Mouse (Mus musculus) stomach, embryonic 16.5 days (tissue): ENCODE data around the gene Nup62cl. TPM values are rescaled to one million over a fixed set of nuclear protein-coding genes. Genes with fewer than 3 reads are reported as not detected.

Experiments used
- ATAC-seq: fragments of 200-750 bp; cut with Nextera tagmentation; 2 replicates; pipeline ENCODE4 v1.8.0; 2017; ENCODE audit warnings: moderate number of reproducible peaks, moderate TSS enrichment; ENCODE audit not compliant: insufficient read depth, low FRiP score
- H3K27ac ChIP-seq: fragments of 300-500 bp; sonication (generic); 2 replicates; pipeline ENCODE4 v1.5.1; 2014; ENCODE audit warnings: low read length
- H3K27me3 ChIP-seq: fragments of 300-500 bp; sonication (generic); 2 replicates; pipeline ENCODE4 v1.6.1; 2014; ENCODE audit warnings: low read length, control low read depth, mixed read lengths; ENCODE audit not compliant: control insufficient read depth, insufficient read depth
- H3K36me3 ChIP-seq: fragments of 300-500 bp; sonication (generic); 2 replicates; pipeline ENCODE4 v1.6.1; 2014; ENCODE audit warnings: low read length; ENCODE audit not compliant: control insufficient read depth, insufficient read depth
- H3K4me1 ChIP-seq: fragments of 300-500 bp; sonication (generic); 2 replicates; pipeline ENCODE4 v1.6.1; 2014; ENCODE audit warnings: low read length, control low read depth, mixed read lengths; ENCODE audit not compliant: control insufficient read depth, insufficient read depth
- H3K4me2 ChIP-seq: fragments of 300-500 bp; sonication (generic); 2 replicates; pipeline ENCODE4 v1.6.1; 2014; ENCODE audit warnings: low read depth, low read length, mixed read lengths
- H3K4me3 ChIP-seq: fragments of 300-500 bp; sonication (generic); replicated peaks from 2 replicates; pipeline ENCODE4 v1.5.1; 2014; ENCODE audit warnings: mild to moderate bottlenecking, low read length
- H3K9ac ChIP-seq: fragments of 300-500 bp; sonication (generic); 2 replicates; pipeline ENCODE4 v1.6.1; 2014; ENCODE audit warnings: low read length
- H3K9me3 ChIP-seq: fragments of 300-500 bp; sonication (generic); replicated peaks from 2 replicates; pipeline ENCODE4 v1.6.1; 2016; ENCODE audit warnings: low read length, control low read depth; ENCODE audit not compliant: control insufficient read depth
- WGBS: fragments of 180-500 bp; shearing (Covaris S2); extraction: QIAGEN DNeasy Blood & Tissue Kit; methylation state at CpG from one replicate; pipeline ENCODE4 v1.1.7; 2014; 5-methylcytosine and 5-hydroxymethylcytosine counted together
- polyA plus RNA-seq: library from polyadenylated mRNA; unstranded; fragments of >200 nt; fragmentation: Nextera tagmentation; extraction: Ambion mirVana; gene quantifications from 2 replicates; pipeline ENCODE4 v1.2.1, GENCODE M21; 2015

Nup62cl gene
- 6.0 and 7.3 TPM in 2 replicates for polyA plus RNA-seq

DNA sequence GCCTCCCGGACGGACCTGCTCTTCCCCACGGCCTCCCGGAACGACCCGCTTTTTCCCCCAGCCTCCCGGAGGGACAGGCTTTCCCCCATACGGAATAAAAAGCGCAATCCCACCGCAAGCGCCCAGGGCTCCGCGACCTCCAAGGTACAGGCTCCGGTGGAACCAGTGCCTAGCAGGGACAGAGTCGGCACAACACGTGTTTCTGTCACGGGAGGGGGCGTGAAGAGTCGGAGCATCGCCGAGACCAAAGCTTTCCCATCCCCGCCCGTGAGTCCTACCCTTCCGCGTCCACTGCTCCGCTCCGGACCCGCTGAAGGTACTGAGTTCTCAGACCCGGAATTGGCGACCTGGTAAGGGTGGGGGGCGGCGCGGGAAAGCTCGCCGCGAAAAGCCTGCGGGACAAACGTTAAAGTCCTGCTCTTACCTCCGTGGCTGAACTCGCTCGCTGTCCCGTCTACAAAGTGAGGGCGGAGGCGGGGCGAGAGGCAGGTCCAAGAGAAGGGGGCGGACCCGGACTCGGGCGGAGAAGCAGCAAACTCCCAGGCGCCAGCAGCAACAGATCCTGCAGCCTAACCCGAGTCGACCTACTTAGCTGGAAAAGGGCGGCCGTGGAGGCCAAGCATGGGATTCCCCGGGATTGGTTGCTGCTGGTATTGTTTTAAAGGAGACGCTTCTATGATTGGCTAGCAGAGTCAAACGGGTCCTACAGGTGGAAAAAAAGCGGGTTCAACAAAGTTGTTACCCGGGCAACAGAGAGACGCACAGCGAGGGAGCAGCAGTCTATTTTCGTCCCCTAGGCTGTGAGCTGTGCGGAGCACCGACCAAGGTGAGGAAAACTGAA lies at the start of gene Nup62cl, which contains the start of gene Pih1h3b:
Gene Nup62cl, minus strand, starts transcription at position 578 of the 841 bp plus-strand sequence.
Gene Pih1h3b, plus strand, starts transcription at position 745 of the 841 bp plus-strand sequence.
- Histone ChIP-seq H3K27ac (no peak within 1 kb of the TSS), H3K36me3 (no peaks in the 10 kb centered on the region), H3K9me3 (peaks cover 10% of the 10 kb centered on the region), H3K4me2 (peak within 1 kb of the TSS; percentile 52), H3K27me3 (peaks cover 16% of the 10 kb centered on the region), H3K9ac (peak within 1 kb of the TSS; percentile 21; the same call in 1 of the 2 replicates), H3K4me1 (0 out of 2 replicates have a peak, but pooled peaks cover 3% of the 10 kb centered on the region), H3K4me3 (peak within 1 kb of the TSS; percentile 43)
- 20% methylated on average over 64 of the region's 64 CpGs for WGBS
- ATAC-seq, result peak; percentile 73

DNA sequence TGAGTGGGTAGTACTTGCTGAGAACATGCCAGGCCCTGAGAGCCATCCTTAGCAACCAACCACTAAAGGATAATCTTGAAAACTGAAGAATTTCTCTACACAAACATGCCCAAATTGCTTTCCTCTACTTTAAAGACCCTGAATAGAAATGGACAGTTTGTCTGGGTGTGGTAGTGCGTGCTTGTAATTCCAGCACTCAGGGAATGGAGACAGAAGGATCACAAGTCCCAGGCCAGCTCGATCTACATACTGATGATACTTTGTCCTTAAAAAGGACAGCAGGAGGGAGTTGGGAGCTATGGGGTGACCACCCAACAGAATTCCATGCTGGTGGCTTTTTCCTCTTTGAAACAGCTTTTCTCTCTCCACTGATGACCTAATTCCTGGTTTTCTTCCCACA lies 31.6 kb upstream of the Nup62cl start:
- no peaks in the 10 kb centered on the region for H3K27me3 ChIP-seq
- H3K27ac ChIP-seq, result no peak overlapping the region
- no peaks in the 10 kb centered on the region for H3K4me1 ChIP-seq
- no peak for ATAC-seq
- H3K36me3 ChIP-seq, result no peaks in the 10 kb centered on the region
- no peak overlapping the region for H3K4me3 ChIP-seq
- no peak overlapping the region for H3K9ac ChIP-seq
- no peak overlapping the region for H3K4me2 ChIP-seq
- 75% methylated on average over 2 of the region's 2 CpGs for WGBS
- H3K9me3 ChIP-seq, result no peaks in the 10 kb centered on the region

DNA sequence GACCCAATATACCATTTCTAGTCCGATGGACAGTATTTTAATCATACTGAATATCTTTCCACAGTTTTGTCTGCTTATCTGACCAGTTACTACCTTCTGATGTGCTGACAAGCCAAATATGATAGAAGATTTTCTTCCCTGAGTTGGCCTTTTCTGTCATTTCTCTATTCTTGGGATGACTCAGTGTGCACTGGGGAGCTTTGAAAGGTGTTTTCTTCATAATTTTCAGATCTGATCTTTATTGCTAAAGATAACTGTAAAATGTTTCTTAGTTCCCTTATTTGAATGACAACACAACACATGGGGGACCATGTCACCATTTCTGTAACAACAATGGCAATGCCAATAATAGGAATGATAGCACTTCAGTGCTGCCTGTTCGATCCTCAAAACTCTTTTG lies 20.0 kb upstream of the Nup62cl start:
- Histone ChIP-seq H3K4me1 (no peaks in the 10 kb centered on the region), H3K4me2 (no peak overlapping the region), H3K36me3 (no peaks in the 10 kb centered on the region), H3K9ac (no peak overlapping the region), H3K27ac (no peak overlapping the region), H3K27me3 (no peaks in the 10 kb centered on the region), H3K4me3 (no peak overlapping the region), H3K9me3 (no peaks in the 10 kb centered on the region)
- WGBS, result 90% methylated on average over 2 of the region's 2 CpGs
- ATAC-seq, result no peak

DNA sequence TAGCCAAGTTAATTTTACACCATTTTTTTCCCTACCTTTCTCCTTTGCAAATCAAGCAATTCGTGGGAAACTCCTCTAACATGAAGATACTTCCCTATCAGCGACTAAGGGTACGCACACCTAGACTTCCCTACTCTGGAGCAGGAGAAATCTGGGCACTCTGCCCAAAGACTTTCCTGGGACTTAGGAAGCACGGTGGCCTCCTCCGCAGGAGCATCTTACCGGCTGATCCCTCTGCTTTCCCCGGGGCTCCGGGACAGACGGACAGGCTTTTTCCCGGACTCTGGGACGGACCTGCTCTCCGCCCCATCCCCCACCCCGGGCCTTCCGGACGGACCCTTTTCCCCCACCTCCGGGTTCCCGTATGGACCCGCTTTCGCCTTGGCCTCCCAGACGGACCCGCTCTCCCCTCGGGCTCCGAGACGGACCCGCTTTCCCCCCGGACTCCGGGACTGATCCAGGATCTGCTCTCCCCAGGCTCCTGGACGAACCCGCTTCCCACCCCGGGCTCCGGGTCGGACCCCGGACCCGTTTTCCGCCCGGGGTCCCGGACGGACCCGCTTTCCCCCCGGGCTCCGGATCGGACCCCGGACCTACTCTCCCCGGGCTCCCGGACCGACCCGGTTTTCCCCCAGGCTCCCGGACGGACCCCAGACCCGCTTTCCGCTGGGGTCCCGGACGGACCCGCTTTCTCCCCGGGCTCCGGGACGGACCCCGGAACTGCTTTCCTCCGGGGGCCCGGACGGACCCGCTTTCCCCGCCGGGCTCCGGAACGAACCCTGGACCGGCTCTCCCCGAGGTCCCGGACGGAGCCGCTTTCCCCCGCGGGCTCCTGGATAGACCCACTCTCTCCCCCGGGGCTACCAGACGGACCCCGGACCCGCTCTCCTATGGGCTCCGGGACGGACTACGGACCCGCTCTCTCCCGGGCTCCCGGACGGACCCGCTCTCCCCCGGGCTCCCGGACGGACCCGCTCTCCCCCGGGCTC lies 1.3 kb downstream of the Nup62cl start:
- 14% methylated on average over 84 of the region's 90 CpGs for WGBS
- H3K36me3 ChIP-seq, result no peaks in the 10 kb centered on the region
- peak overlapping the region; percentile 39 for H3K4me3 ChIP-seq
- peak overlapping the region; percentile 21; the same call in 1 of the 2 replicates for H3K9ac ChIP-seq
- peaks cover 10% of the 10 kb centered on the region for H3K9me3 ChIP-seq
- H3K4me2 ChIP-seq, result peak overlapping the region; percentile 51
- 0 out of 2 replicates have a peak, but pooled peaks have one; percentile 17 for ATAC-seq
- H3K27ac ChIP-seq, result no peak overlapping the region
- peaks cover 16% of the 10 kb centered on the region for H3K27me3 ChIP-seq
- 0 out of 2 replicates have a peak, but pooled peaks cover 3% of the 10 kb centered on the region for H3K4me1 ChIP-seq

DNA sequence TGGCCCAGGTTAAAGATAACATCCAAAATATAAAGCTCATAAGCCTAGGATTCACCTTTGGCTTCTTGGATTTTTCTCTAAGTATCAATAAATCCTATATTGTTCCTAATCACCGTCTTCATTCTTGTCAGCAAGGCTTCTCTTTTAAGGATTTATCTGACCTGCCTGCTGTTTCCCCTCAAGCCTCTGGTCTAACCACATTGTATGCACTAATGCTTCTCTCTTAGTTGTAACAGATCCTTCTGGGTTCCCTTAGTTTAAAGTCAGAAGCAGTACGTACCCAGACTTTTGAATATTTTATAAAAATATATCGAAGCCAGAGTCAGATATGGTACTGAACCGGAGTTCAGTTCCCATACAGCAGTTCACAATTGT lies 63.8 kb downstream of the Nup62cl start:
- H3K4me2 ChIP-seq, result no peak overlapping the region
- 0 out of 2 replicates have a peak overlapping the region, but pooled peaks have one; percentile 63 for H3K4me3 ChIP-seq
- H3K9me3 ChIP-seq, result no peaks in the 10 kb centered on the region
- no peaks in the 10 kb centered on the region; the same call in 1 of the 2 replicates for H3K27me3 ChIP-seq
- no peaks in the 10 kb centered on the region for H3K36me3 ChIP-seq
- whole genome bisulfite sequencing, result 74% methylated on average over 4 of the region's 4 CpGs
- H3K4me1 ChIP-seq, result no peaks in the 10 kb centered on the region
- H3K9ac ChIP-seq, result no peak overlapping the region
- ATAC-seq, result no peak
- no peak overlapping the region for H3K27ac ChIP-seq

DNA sequence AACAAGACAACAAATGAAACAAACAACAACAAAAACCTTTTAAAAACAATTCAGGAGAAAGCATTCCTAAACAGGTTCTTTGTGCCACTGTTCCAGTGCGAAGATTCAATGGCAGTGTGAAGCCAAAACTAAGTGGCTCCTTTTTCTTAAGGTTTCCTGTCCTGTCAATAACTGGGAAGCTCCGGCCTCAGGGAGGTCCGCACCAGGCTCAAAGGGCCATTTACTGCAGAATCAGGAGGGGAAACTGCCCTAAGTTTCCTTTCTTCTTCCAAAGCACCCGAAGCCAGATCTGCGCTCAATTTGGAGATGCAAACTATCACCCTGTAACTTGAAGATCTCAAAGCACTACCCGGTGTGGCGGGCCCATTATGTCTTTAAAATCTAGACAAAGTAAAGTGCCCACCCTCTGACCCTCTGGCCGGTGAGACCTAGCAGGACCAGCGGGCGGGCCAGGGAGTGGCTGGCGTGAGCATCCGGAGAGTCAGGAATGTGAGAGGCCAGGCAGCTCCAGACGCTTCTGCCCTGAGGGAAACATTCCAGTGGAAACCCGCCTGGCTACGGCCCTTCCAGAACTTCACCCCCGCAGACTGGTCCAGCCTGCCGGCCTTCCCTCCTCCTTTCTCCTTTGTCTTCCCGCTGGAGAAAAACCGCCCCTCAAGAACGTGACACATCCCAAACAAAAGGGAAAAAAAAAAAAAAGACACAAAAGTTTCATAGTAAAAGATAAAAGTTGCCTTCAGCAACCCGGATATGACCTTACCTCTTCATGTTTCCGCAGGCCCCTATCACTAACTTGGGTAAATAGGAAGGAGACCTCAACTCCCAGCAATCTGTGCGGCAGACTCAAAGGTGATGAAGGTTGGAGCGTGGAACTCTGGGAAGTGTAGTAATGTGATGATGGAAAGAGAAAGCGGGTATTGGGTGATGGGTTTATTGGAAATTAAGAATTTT lies 64.5 kb downstream of the Nup62cl start, which contains the start of gene Rbm41:
Gene Rbm41, minus strand, starts transcription at position 856 of the 951 bp plus-strand sequence.
- peak within 1 kb of the TSS; percentile 42; the same call in 1 of the 2 replicates for H3K27ac ChIP-seq
- no peaks in the 10 kb centered on the region; the same call in 1 of the 2 replicates for H3K27me3 ChIP-seq
- peak within 1 kb of the TSS; percentile 63 for H3K4me3 ChIP-seq
- H3K4me1 ChIP-seq, result no peaks in the 10 kb centered on the region
- H3K9me3 ChIP-seq, result no peaks in the 10 kb centered on the region
- peak; percentile 72 for ATAC-seq
- peak within 1 kb of the TSS; percentile 49 for H3K4me2 ChIP-seq
- 9% methylated on average over 24 of the region's 25 CpGs for WGBS
- peak within 1 kb of the TSS; percentile 75 for H3K9ac ChIP-seq
- no peaks in the 10 kb centered on the region for H3K36me3 ChIP-seq

DNA sequence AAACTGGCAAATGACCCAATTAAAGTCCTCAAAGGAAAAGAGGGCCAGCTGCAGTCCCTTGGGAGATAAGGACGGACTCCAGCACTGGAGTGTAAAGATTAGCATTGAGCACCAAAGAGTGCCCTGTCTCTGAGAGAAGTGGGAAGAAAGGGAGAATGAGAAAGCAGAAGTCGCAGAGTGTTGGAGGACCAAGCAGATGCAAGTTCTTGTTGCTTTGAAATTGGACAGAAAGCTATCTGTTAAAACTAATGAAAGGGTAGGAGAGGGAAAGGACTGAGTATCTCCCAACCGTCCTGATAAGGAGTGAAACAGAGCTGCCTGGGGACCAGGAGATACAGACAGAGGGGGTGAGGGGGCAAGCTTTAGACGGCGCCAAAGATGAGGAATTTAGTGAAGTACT lies 80.4 kb downstream of the Nup62cl start:
- H3K27ac ChIP-seq, result no peak overlapping the region
- no peaks in the 10 kb centered on the region; the same call in 1 of the 2 replicates for H3K27me3 ChIP-seq
- ATAC-seq, result no peak
- no peaks in the 10 kb centered on the region for H3K9me3 ChIP-seq
- no peak overlapping the region for H3K4me3 ChIP-seq
- no peaks in the 10 kb centered on the region for H3K36me3 ChIP-seq
- 77% methylated on average over 5 of the region's 5 CpGs for WGBS
- no peak overlapping the region for H3K4me2 ChIP-seq
- H3K4me1 ChIP-seq, result no peaks in the 10 kb centered on the region
- no peak overlapping the region for H3K9ac ChIP-seq
